Mouse (Mus musculus) neutrophil, adult 59 days (primary cell): ENCODE measurements around the gene Defa20. TPM values are rescaled to one million over a fixed set of nuclear protein-coding genes. Genes with fewer than 3 reads are reported as not detected.

Source experiments
- total RNA-seq, 2 experiments: library from RNA; stranded (reverse); gene quantifications; 1 replicate in 1 of 2; 2 replicates in 1 of 2; pipeline ENCODE4 v1.2.4; 2023

Gene Defa20
- total RNA-seq, result not detected

GRCm38 (mm10) chr8:21508958-21509357, at the start of gene Defa20:
Defa20 (plus strand) TSS chr8:21509258.

DNA sequence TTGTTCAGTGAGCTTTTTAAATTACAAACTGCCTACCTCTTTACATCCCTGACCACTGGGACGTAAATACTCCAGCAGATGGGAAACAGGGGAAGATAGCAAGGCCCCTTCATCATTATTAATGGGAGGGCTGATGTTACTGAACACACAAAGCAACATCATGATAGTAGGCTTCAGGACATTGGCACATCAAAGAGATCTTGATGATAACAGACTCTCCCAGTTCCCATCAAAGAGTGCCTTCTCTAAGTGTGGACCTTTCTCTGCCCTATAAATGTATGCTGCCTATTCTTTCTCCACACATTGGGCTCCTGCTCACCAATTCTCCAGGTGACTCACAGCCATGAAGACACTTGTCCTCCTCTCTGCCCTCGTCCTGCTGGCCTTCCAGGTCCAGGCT, 19.7 kb downstream of the Defa20 start, which contains the start of gene Defa32:
Defa32 (plus strand) TSS at position 301 of the 400 bp plus-strand sequence.

Other genes starting within 250 kb of the Defa20 start
- gene Defa27, start 193.7 kb upstream of the Defa20 start, total RNA-seq, result not detected
- gene Defa29, start 182.2 kb upstream of the Defa20 start, total RNA-seq, result not detected
- gene Defa2, start 130.7 kb upstream of the Defa20 start, total RNA-seq, result not detected
- gene Defa33, start 117.4 kb upstream of the Defa20 start, total RNA-seq, result not detected
- not detected for gene Defa36, start 81.8 kb upstream of the Defa20 start, total RNA-seq
- not detected for gene Gm7849, start 52.7 kb upstream of the Defa20 start, total RNA-seq
- gene Defa32, start 19.8 kb downstream of the Defa20 start, total RNA-seq, result not detected
- gene Defa37, start 56.1 kb downstream of the Defa20 start, total RNA-seq, result not detected
- not detected for gene Defa28, start 73.7 kb downstream of the Defa20 start, total RNA-seq
- gene Gm7861, start 85.2 kb downstream of the Defa20 start, total RNA-seq, result not detected
- gene Defa26, start 108.9 kb downstream of the Defa20 start, total RNA-seq, result not detected
- not detected for gene Defa17, start 146.5 kb downstream of the Defa20 start, total RNA-seq
- gene Defa34, start 156.5 kb downstream of the Defa20 start, total RNA-seq, result not detected
- gene AY761184, start 194.4 kb downstream of the Defa20 start, total RNA-seq, result not detected
- not detected for gene Defa24, start 225.2 kb downstream of the Defa20 start, total RNA-seq